Mouse (Mus musculus) intestine, embryonic 14.5 days (tissue): ENCODE data around the gene Psma3. TPM values are rescaled to one million over a fixed set of nuclear protein-coding genes. Genes with fewer than 3 reads are reported as not detected.
"Not testable (repeated sequence)": the region's sequence is repeated elsewhere in the genome, so short reads cannot be mapped to it uniquely, and the experiment has no call there.

Experiments
- ATAC-seq: fragments of 200-750 bp; cut with Nextera tagmentation; replicated peaks from 2 replicates; pipeline ENCODE4 v1.8.0; 2017; ENCODE audit warnings: low read depth, moderate number of reproducible peaks, moderate TSS enrichment, moderate library complexity; ENCODE audit not compliant: low FRiP score, low TSS enrichment
- DNase-seq: peaks from one replicate; pipeline ENCODE4 v3.0.0-alpha.2; 2018; ENCODE audit warnings: low spot score
- H3K27ac ChIP-seq: fragments of 300-500 bp; sonication (generic); 2 replicates; pipeline ENCODE4 v1.5.1; 2014; ENCODE audit warnings: low read depth, mild to moderate bottlenecking, control low read depth
- H3K27me3 ChIP-seq: fragments of 300-500 bp; sonication (generic); replicated peaks from 2 replicates; pipeline ENCODE4 v1.6.1; 2014; ENCODE audit warnings: low read length, control low read depth; ENCODE audit not compliant: control insufficient read depth, insufficient read depth
- H3K36me3 ChIP-seq: fragments of 300-500 bp; sonication (generic); 2 replicates; pipeline ENCODE4 v1.6.1; 2014; ENCODE audit warnings: low read length, control low read depth; ENCODE audit not compliant: control insufficient read depth, insufficient read depth
- H3K4me1 ChIP-seq: fragments of 300-500 bp; sonication (generic); replicated peaks from 2 replicates; pipeline ENCODE4 v1.6.1; 2014; ENCODE audit warnings: low read length, control low read depth, mixed read lengths; ENCODE audit not compliant: control insufficient read depth, insufficient read depth
- H3K4me2 ChIP-seq: fragments of 300-500 bp; sonication (generic); 2 replicates; pipeline ENCODE4 v1.6.1; 2014; ENCODE audit warnings: low read length
- H3K4me3 ChIP-seq: fragments of 300-500 bp; sonication (generic); 2 replicates; pipeline ENCODE4 v1.5.1; 2014; ENCODE audit warnings: low read depth, low read length, control low read depth, mixed read lengths
- H3K9ac ChIP-seq: fragments of 300-500 bp; sonication (generic); 2 replicates; pipeline ENCODE4 v1.6.1; 2014; ENCODE audit warnings: mild to moderate bottlenecking, low read length
- H3K9me3 ChIP-seq: fragments of 300-500 bp; sonication (generic); 2 replicates; pipeline ENCODE4 v1.6.1; 2016; ENCODE audit warnings: low read length, control low read depth; ENCODE audit not compliant: control insufficient read depth
- WGBS: fragments of 180-500 bp; shearing (Covaris S2); extraction: QIAGEN DNeasy Blood & Tissue Kit; methylation state at CpG from one replicate; pipeline ENCODE4 v1.1.7; 2014; 5-methylcytosine and 5-hydroxymethylcytosine counted together
- polyA plus RNA-seq: library from polyadenylated mRNA; unstranded; fragments of >200 nt; fragmentation: Nextera tagmentation; extraction: Ambion mirVana; gene quantifications from 2 replicates; pipeline ENCODE4 v1.2.1, GENCODE M21; 2014

Gene Psma3
- polyA plus RNA-seq, 1 experiment from 2014 or later = 593 TPM

DNA sequence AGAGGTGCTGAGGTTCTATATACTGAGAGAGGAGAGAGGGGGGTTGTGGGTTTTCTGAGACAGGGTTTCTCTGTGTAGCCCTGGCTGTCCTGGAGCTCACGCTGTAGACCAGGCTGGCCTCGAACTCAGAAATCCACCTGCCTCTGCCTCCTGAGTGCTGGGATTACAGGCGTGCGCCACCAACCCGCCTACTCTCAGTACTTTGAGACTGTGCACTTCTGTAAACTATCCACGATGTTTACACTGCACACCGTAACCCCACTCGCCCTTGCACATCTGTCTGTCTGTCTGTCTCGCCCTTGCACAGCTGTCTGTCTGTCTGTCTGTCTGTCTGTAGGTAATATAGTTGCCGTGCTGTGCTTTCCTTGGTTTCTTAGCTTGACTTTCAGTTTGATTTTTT, 50.0 kb downstream of the Psma3 start:
- Histone ChIP-seq H3K4me2 (no peak overlapping the region), H3K4me3 (no peak overlapping the region), H3K9ac (no peak overlapping the region), H3K27ac (no peak overlapping the region), H3K36me3 (peaks cover 89% of the 10 kb centered on the region), H3K27me3 (no peaks in the 10 kb centered on the region), H3K9me3 (no peaks in the 10 kb centered on the region), H3K4me1 (no peaks in the 10 kb centered on the region)
- ATAC-seq (no peak), DNase-seq (no peak)
- 93% methylated on average over 10 of the region's 10 CpGs for WGBS

DNA sequence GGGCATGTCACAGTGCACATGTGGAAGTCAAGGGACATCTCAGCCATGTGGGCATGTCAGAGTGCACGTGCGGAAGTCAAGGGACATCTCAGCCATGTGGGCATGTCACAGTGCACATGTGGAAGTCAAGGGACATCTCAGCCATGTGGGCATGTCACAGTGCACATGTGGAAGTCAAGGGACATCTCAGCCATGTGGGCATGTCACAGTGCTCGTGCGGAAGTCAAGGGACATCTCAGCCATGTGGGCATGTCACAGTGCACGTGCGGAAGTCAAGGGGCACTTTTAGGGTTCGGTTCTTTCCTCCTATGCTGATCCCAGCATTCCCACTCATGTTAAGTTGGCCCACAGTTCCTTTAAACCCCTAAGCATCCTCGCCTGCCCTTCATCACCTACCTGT, 53.8 kb downstream of the Psma3 start:
- not testable (repeated sequence) for H3K4me2 ChIP-seq, DNase-seq, H3K9ac ChIP-seq, H3K4me1 ChIP-seq, H3K27ac ChIP-seq, H3K9me3 ChIP-seq, H3K4me3 ChIP-seq, ATAC-seq, H3K27me3 ChIP-seq
- 94% methylated on average over 8 of the region's 8 CpGs for WGBS
- H3K36me3 ChIP-seq = peaks cover 87% of the 10 kb centered on the region

DNA sequence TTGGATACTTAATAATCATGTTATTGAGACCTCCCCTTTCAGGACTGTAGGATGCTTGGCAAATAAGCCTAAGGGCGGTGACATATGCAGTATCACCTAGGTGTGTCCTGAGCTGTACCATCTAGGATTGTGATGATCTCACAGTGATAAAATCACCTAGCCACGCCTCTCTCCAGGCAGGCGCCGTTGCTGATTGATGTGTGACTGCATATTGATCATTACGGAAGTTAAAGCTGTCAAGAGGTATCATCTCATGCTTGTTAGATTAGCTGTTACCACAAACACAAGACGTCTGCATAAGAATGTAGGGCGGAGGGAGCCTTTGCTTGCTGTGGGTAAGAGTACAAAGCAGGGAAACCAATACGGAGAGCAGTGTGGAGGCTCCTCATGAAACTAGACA, 55.8 kb downstream of the Psma3 start:
- 85% methylated on average over 8 of the region's 8 CpGs for WGBS
- Histone ChIP-seq H3K9me3 (no peaks in the 10 kb centered on the region), H3K36me3 (peaks cover 69% of the 10 kb centered on the region), H3K27ac (no peak overlapping the region), H3K4me1 (no peaks in the 10 kb centered on the region), H3K27me3 (no peaks in the 10 kb centered on the region), H3K4me2 (no peak overlapping the region), H3K9ac (no peak overlapping the region), H3K4me3 (no peak overlapping the region)
- no peak for ATAC-seq
- DNase-seq = peak; percentile 37

DNA sequence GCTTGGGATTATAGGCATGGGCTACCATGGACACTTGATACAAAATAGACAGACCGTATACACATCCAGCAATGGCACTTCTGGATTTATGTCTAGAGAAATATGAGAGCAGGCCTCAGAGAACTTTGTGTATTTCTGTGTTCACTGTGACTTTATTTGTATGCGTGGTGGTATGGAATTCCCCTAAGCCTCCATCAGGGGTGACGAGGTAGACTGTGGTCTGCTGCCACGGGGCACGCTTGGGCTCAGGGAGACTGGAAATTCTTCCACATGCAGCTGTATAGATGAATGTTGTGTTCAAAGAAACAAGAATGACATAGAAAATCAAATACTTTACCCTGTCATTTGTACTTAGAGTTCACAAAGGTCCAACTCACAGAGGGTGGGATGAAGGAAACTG, 56.3 kb downstream of the Psma3 start:
- H3K36me3 ChIP-seq = peaks cover 64% of the 10 kb centered on the region
- WGBS = 95% methylated on average over 5 of the region's 5 CpGs
- no peak overlapping the region for H3K27ac ChIP-seq
- ATAC-seq (no peak), DNase-seq (peak; percentile 16)
- H3K4me1 ChIP-seq = no peaks in the 10 kb centered on the region
- H3K9me3 ChIP-seq = no peaks in the 10 kb centered on the region
- H3K4me3 ChIP-seq = no peak overlapping the region
- H3K27me3 ChIP-seq = no peaks in the 10 kb centered on the region
- no peak overlapping the region for H3K4me2 ChIP-seq
- H3K9ac ChIP-seq = no peak overlapping the region

DNA sequence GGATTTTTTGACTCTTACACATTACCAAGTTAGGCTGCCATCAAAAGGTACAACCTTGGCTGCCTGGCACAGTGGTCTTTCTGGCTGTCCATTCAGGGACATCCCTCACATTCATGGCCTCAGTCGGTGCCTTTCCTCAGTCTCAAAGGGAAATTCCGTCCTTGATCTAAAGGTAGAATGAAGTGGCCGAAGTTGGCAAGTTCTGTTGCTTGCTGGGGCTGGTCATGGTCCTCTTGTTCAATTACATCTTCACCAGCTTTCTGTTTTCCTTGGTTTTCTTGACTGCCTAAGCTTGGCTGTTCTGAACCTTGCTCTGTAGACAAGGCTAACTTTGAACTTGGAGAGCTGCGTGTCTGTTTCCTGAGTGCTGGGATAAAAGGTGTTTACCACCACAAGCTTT, 61.4 kb downstream of the Psma3 start:
- H3K9ac ChIP-seq = no peak overlapping the region
- 93% methylated on average over 4 of the region's 4 CpGs for WGBS

DNA sequence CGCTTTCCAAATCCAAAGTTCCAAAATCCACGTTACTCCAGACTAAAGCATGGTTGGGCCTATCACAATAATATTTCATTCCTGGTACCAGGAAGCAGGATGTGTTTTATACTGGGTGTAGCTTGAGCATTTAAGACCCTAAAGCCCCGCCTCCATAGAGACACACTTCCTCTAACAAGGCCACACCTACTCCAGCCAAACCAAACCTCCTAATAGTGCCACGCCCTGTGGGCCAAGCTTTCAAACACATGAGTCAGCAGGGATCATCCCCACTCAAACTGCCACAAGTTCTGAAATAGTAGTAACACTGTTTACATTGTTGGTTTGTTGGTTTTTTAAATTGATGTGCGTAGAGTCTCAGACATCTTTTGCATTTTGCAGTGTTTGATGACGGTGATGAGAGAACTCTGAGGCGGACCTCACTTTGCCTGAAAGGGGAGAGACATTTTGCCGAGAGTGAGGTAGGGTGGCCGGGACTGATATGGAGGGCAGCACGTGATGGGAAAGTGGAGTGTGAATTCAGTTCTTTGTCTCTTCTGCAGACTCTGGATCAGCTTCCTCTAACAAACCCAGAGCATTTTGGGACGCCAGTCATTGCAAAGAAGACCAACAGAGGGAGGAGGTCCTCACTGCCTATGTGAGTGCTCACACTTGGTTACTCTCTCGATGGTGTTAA, 62.4 kb downstream of the Psma3 start:
- Histone ChIP-seq H3K9ac (no peak overlapping the region), H3K36me3 (peaks cover 66% of the 10 kb centered on the region), H3K27me3 (no peaks in the 10 kb centered on the region), H3K4me2 (no peak overlapping the region), H3K4me1 (no peaks in the 10 kb centered on the region), H3K4me3 (no peak overlapping the region), H3K9me3 (no peaks in the 10 kb centered on the region), H3K27ac (no peak overlapping the region)
- ATAC-seq = no peak
- 94% methylated on average over 12 of the region's 12 CpGs for WGBS
- DNase-seq = no peak

More for the DNA sequence above, 61.4 kb downstream of the Psma3 start:
- H3K4me2 ChIP-seq = no peak overlapping the region
- no peak for ATAC-seq
- no peak overlapping the region for H3K27ac ChIP-seq
- H3K4me1 ChIP-seq = no peaks in the 10 kb centered on the region
- no peak overlapping the region for H3K4me3 ChIP-seq
- no peaks in the 10 kb centered on the region for H3K27me3 ChIP-seq
- H3K9me3 ChIP-seq = no peaks in the 10 kb centered on the region
- no peak for DNase-seq
- peaks cover 66% of the 10 kb centered on the region for H3K36me3 ChIP-seq

DNA sequence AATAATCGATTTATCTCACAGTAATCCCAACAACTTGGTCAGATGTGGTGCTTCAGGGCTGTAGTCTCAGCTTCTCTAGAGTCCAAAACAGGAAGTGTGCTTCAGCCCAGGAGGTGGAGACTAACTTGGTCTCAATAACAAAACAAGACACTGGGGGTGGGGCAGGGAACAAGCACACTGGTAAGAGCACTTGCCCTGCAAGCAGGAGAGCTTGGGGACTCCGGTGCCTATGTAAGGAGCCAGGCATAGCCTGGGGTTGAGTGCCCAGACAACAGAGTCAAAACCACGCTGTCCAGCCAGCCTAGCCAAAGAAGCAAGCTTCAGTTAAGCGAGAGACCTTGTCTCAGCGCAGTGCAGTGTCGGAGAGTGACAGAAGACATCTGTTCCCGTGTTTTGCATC, 66.0 kb downstream of the Psma3 start:
- H3K36me3 ChIP-seq = peaks cover 77% of the 10 kb centered on the region
- H3K4me2 ChIP-seq = no peak overlapping the region
- no peak overlapping the region for H3K27ac ChIP-seq
- H3K4me3 ChIP-seq = no peak overlapping the region
- ATAC-seq (no peak), DNase-seq (no peak)
- no peaks in the 10 kb centered on the region for H3K9me3 ChIP-seq
- no peak overlapping the region for H3K9ac ChIP-seq
- no peaks in the 10 kb centered on the region for H3K4me1 ChIP-seq
- no peaks in the 10 kb centered on the region for H3K27me3 ChIP-seq
- WGBS = 81% methylated on average over 7 of the region's 7 CpGs

DNA sequence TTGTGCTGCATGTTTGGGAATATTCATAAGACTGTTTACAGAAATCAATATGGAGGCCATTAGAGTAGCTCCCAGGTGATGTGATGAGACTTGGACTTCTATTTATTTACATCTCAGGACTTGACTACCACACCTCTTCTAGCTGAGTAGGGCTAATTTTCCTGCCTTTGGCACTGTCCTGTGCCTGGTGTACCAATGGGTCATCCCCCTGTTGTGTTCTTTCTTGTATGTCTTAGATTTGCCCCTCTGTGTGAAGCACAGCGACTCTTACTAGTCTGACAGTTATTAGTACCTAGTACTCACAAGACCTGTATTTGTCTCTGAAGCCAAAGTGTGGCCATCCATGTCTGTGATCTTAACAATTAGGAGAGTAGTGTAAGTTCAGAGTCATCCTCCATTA, 68.0 kb downstream of the Psma3 start:
- Histone ChIP-seq H3K9ac (no peak overlapping the region), H3K9me3 (no peaks in the 10 kb centered on the region), H3K4me2 (no peak overlapping the region), H3K4me3 (no peak overlapping the region), H3K27ac (no peak overlapping the region), H3K27me3 (no peaks in the 10 kb centered on the region), H3K36me3 (peaks cover 81% of the 10 kb centered on the region), H3K4me1 (0 out of 2 replicates have a peak, but pooled peaks cover under 1% of the 10 kb centered on the region)
- DNase-seq (no peak), ATAC-seq (no peak)
- 94% methylated on average over 1 of the region's 1 CpGs for WGBS

DNA sequence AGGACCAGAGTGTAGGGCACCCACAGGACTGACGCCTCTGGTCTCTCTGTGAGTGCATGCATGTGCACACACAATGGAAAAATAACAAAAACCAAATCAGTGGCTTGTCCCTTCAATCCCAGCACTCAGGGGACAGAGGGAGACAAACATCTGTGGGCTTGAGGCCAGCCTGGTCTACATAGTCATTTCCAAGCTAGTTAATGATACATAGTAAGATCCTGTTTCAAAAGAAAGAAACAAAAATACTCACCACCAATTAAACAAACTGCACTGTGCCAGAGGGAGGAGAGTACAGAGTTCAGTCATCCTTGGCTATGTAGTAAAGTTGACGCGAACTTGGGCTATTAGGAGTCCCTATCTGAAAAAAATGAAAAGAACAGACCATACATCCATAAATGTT, 69.2 kb downstream of the Psma3 start:
- WGBS = 92% methylated on average over 3 of the region's 3 CpGs
- Histone ChIP-seq H3K36me3 (peaks cover 72% of the 10 kb centered on the region), H3K4me2 (no peak overlapping the region), H3K4me3 (no peak overlapping the region), H3K27me3 (no peaks in the 10 kb centered on the region), H3K27ac (no peak overlapping the region), H3K9ac (no peak overlapping the region), H3K9me3 (no peaks in the 10 kb centered on the region), H3K4me1 (peaks cover 7% of the 10 kb centered on the region; the same call in 1 of the 2 replicates)
- ATAC-seq (no peak), DNase-seq (no peak)
